Mouse (Mus musculus): ENCODE data around the gene Rnf146. TPM values are rescaled to one million over a fixed set of nuclear protein-coding genes. Genes with fewer than 3 reads are reported as not detected.

Rnf146 gene
- 80.8 TPM for polyA plus RNA-seq (2017; shearing (Covaris generic))

DNA sequence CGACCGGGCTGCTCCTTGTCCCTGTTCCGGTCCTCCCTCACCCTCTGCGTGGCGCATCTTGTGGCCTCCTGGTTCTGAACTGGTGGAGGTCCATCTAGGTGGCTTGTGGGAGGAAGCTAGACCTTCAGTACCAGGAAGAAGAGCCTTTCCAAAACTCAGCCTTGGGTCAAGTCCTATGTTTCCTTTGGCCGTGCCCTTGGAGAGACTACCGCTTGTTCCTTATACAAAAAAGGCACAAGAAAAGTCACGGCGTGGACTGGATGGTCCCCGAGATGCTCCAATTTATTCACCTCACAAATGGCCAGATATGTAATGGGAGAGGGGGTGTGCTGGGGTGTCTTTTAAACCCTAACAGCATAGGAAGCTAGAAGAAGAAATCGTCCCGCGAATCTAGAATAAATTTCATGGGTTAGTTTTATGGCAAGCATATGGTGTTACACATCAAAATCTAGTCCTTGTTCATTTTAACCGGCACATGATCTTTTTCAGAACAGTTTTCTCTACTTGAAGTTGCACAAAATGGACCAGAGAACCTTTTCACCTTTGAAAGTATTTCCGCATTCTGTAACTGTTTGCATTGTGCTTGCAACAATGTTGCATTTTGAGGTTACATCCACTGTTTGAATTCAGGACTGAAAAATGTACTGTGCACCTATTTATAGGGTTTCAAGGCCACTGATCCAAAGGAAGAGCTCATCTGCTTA is at the start of gene Rnf146:
Rnf146 (minus strand) TSS at position 246 of the 704 bp plus-strand sequence.

GRCm38 (mm10) chr10:29313064-29313638 is 49.1 kb downstream of the Rnf146 start, which contains the start of gene Echdc1:
Echdc1 (plus strand) TSS chr10:29313166.

Other genes starting within 250 kb of the Rnf146 start
- not detected for gene Soga3, start 218.6 kb downstream of the Rnf146 start, polyA plus RNA-seq (2017; shearing (Covaris generic))
- gene Gm49353, start 163.5 kb downstream of the Rnf146 start, polyA plus RNA-seq (2017; shearing (Covaris generic)): not detected
- gene 9330159F19Rik, start 150.8 kb downstream of the Rnf146 start, polyA plus RNA-seq (2017; shearing (Covaris generic)): not detected
- gene Echdc1, start 49.3 kb downstream of the Rnf146 start, polyA plus RNA-seq (2017; shearing (Covaris generic)): 24.6 TPM
- gene Rspo3, start 173.4 kb upstream of the Rnf146 start, polyA plus RNA-seq (2017; shearing (Covaris generic)): not detected